Mouse (Mus musculus) adrenal gland, postnatal 36 days (tissue): ENCODE measurements around the gene Rnf216. TPM values are rescaled to one million over a fixed set of nuclear protein-coding genes. Genes with fewer than 3 reads are reported as not detected.
"Not testable (repeated sequence)": the region's sequence is repeated elsewhere in the genome, so short reads cannot be mapped to it uniquely, and the experiment has no call there.

ENCODE experiments used
- DNase-seq, 2 experiments: peaks; one replicate each; pipeline ENCODE4 v3.0.0; 2021; ENCODE audit warnings: mixed read lengths in 1 of 2
- long read RNA-seq, 2 experiments: library from polyadenylated mRNA; stranded (forward); transcript quantifications; one replicate each; pipeline ENCODE4 v2.0.0; 2021; ENCODE audit warnings: borderline sequencing depth in 2 of 2
- total RNA-seq, 2 experiments: library from RNA; stranded (reverse); gene quantifications; 2 replicates each; pipeline ENCODE4 v1.2.3; 2021

The Rnf216 gene
- 10 to 100 TPM; 38.4 to 48.7 TPM for total RNA-seq
- long read RNA-seq, experiment 1, full-length matches to known transcripts: 2 of 19 reads
- long read RNA-seq, experiment 1, partial matches to known transcripts: 12 of 19 reads
- long read RNA-seq, experiment 1, other reads (novel, unspliced or antisense): 5 of 19 reads
- long read RNA-seq, experiment 2, full-length matches to known transcripts: 6 of 10 reads
- long read RNA-seq, experiment 2, partial matches to known transcripts: 1 of 10 reads
- long read RNA-seq, experiment 2, other reads (novel, unspliced or antisense): 3 of 10 reads

- peak; percentile 96 for DNase-seq
Observed at GRCm38 (mm10) chr5:143112281-143113246, at the start of gene Rnf216. Rnf216 (minus strand) TSS chr5:143112994.

- no peak for DNase-seq
Observed at GRCm38 (mm10) chr5:143155534-143155933, 42.7 kb upstream of the Rnf216 start.

- DNase-seq: no peak
Observed at GRCm38 (mm10) chr5:143153756-143154155, 41.0 kb upstream of the Rnf216 start.

GRCm38 (mm10) chr5:143150044-143150443 lies 37.2 kb upstream of the Rnf216 start:
- no peak for DNase-seq

GRCm38 (mm10) chr5:143149536-143149935 lies 36.7 kb upstream of the Rnf216 start:
- DNase-seq: no peak

GRCm38 (mm10) chr5:143148661-143149060 lies 35.9 kb upstream of the Rnf216 start:
- no peak for DNase-seq

- DNase-seq: no peak
Observed at GRCm38 (mm10) chr5:143147481-143147880, 34.7 kb upstream of the Rnf216 start, which contains the start of gene Olfr718-ps1. Olfr718-ps1 (minus strand) TSS chr5:143147581.

- DNase-seq: peak in 1 of 2 experiments; percentile 6
Observed at GRCm38 (mm10) chr5:143137580-143137979, 24.8 kb upstream of the Rnf216 start.

- peak; percentile 10 to 18 for DNase-seq
Observed at GRCm38 (mm10) chr5:143135042-143135441, 22.2 kb upstream of the Rnf216 start.

GRCm38 (mm10) chr5:143134216-143135010 lies 21.6 kb upstream of the Rnf216 start:
- DNase-seq: not testable (repeated sequence)

- no peak for DNase-seq
Observed at GRCm38 (mm10) chr5:143132935-143133514, 20.2 kb upstream of the Rnf216 start.

GRCm38 (mm10) chr5:143130342-143130741 lies 17.5 kb upstream of the Rnf216 start:
- DNase-seq: no peak

- DNase-seq: no peak
Observed at GRCm38 (mm10) chr5:143129101-143129500, 16.3 kb upstream of the Rnf216 start.

- no peak for DNase-seq
Observed at GRCm38 (mm10) chr5:143127837-143128236, 15.0 kb upstream of the Rnf216 start.

- peak in 1 of 2 experiments; percentile 22 for DNase-seq
Observed at GRCm38 (mm10) chr5:143126908-143127307, 14.1 kb upstream of the Rnf216 start.

GRCm38 (mm10) chr5:143126089-143126488 lies 13.3 kb upstream of the Rnf216 start:
- DNase-seq: no peak

GRCm38 (mm10) chr5:143125601-143126000 lies 12.8 kb upstream of the Rnf216 start:
- DNase-seq: no peak

GRCm38 (mm10) chr5:143124805-143125378 lies 12.1 kb upstream of the Rnf216 start:
- DNase-seq: no peak

GRCm38 (mm10) chr5:143122673-143123072 lies 9.9 kb upstream of the Rnf216 start:
- DNase-seq: no peak

- no peak for DNase-seq
Observed at GRCm38 (mm10) chr5:143122125-143122524, 9.3 kb upstream of the Rnf216 start.

- DNase-seq: peak; percentile 7 to 14
Observed at GRCm38 (mm10) chr5:143106842-143107241, 6.0 kb downstream of the Rnf216 start.
